ENCODE assay signal across 16 mouse cellular contexts in genomic region chr8:94290606-94291005, GRCm38 (mm10). TPM values are rescaled to one million over a fixed set of nuclear protein-coding genes. Genes with fewer than 3 reads are reported as not detected.
DNase-seq lines count a peak whose midpoint lies in the region.
"Had no signal": no experiment of that assay in that cellular context is flagged by ENCODE, and none has a peak within 500 bp of the region (broad histone marks: within the 10 kb centered on the region; RNA-seq: fewer than 3 reads in every experiment).

No protein-coding gene starts in this region.

- H3K4me3 ChIP-seq in heart, embryonic 10.5 days, result no peak overlapping the region
- H3K4me3 ChIP-seq: embryonic facial prominence, embryonic 15.5 days; heart, embryonic 15.5 days; intestine, embryonic 15.5 days; limb, embryonic 10.5 days had no signal

- peak; percentile 38 to 59 for DNase-seq in heart, adult 18-20 months
- no peak for DNase-seq in heart, embryonic 10.5 days (ENCODE audit: low spot score)
- DNase-seq in 416B (ENCODE audit: low read depth) (peak; percentile 74), NIH3T3 (ENCODE audit: low read depth) (peak; percentile 76)
- DNase-seq in gastrocnemius, postnatal 25 days, result peak; percentile 34
- DNase-seq in cerebellum, postnatal 25 days, result no peak
- no peak for DNase-seq in thymus, postnatal 10 days (ENCODE audit: low spot score in 2 of 2)
- DNase-seq: adrenal gland, postnatal 10 days; cerebellum, postnatal 14 days; liver, postnatal 0 days; thymus, postnatal 4 days had no signal

- H3K27ac ChIP-seq in heart, embryonic 10.5 days, result no peak overlapping the region
- H3K27ac ChIP-seq: embryonic facial prominence, embryonic 15.5 days; heart, embryonic 15.5 days; intestine, embryonic 15.5 days; limb, embryonic 10.5 days had no signal

- H3K9me3 ChIP-seq in heart, embryonic 10.5 days, result no peaks in the 10 kb centered on the region
- H3K9me3 ChIP-seq: embryonic facial prominence, embryonic 15.5 days; heart, embryonic 15.5 days; intestine, embryonic 15.5 days; limb, embryonic 10.5 days had no signal

- peaks cover 14% of the 10 kb centered on the region for H3K4me1 ChIP-seq in heart, embryonic 10.5 days
- H3K4me1 ChIP-seq: embryonic facial prominence, embryonic 15.5 days; intestine, embryonic 15.5 days; limb, embryonic 10.5 days had no signal

- no peaks in the 10 kb centered on the region for H3K27me3 ChIP-seq in heart, embryonic 10.5 days (ENCODE audit: insufficient read depth, poor library complexity, severe bottlenecking)
- H3K27me3 ChIP-seq: embryonic facial prominence, embryonic 15.5 days; heart, embryonic 15.5 days; intestine, embryonic 15.5 days had no signal

- peaks cover 4% of the 10 kb centered on the region for H3K36me3 ChIP-seq in heart, embryonic 10.5 days
- H3K36me3 ChIP-seq: heart, embryonic 15.5 days; intestine, embryonic 15.5 days had no signal

- 87% methylated on average over 5 of the region's 5 CpGs for WGBS in heart, embryonic 10.5 days

RNA-seq across cellular contexts. Expression of gene Slc12a3, which starts 38.4 kb away (rescaled TPM):
- under 1 TPM; 0.12 to 0.41 TPM for total RNA-seq in heart, adult 18-20 months (2021)
- polyA plus RNA-seq in heart, embryonic 10.5 days (2016; fragmentation: Nextera tagmentation; extraction: Ambion mirVana), result 0.06 TPM in 1 of 2 replicates, not detected in the other
- not detected for total RNA-seq in gastrocnemius, postnatal 25 days (2021)
- polyA plus RNA-seq: limb, embryonic 10.5 days; neural tube, embryonic 11.5 days had no signal

Comparison
In these comparisons a context has a peak if more than half of its experiments do, and no peak if none do; other contexts are left out.
1. DNase-seq: peak in heart, adult 18-20 months (2 of 2), 416B (single experiment), NIH3T3 (single experiment) and gastrocnemius, postnatal 25 days (single experiment); none in heart, embryonic 10.5 days (single experiment), cerebellum, postnatal 25 days (0 of 2) and thymus, postnatal 10 days (0 of 2).